Mouse (Mus musculus) cortical plate, adult 2 months (tissue): ENCODE results near the gene Bsnd.

Experiments
- CTCF ChIP-seq: fragments of 200-500 bp; IDR thresholded peaks from 2 replicates; pipeline ENCODE4 v1.5.1; 2011; ENCODE audit warnings: mild to moderate bottlenecking, control low read depth, low read length; ENCODE audit not compliant: insufficient read depth; ENCODE audit errors: extremely low read depth
- POLR2A ChIP-seq: fragments of 200-500 bp; IDR thresholded peaks from 2 replicates; pipeline ENCODE4 v1.6.1; 2011; ENCODE audit warnings: mild to moderate bottlenecking, low read length, control low read depth; ENCODE audit not compliant: insufficient read depth; ENCODE audit errors: extremely low read depth

GRCm38 (mm10) chr4:106470921-106471320 lies 21.2 kb downstream of the Bsnd start:
- no peak for TF ChIP-seq POLR2A
- TF ChIP-seq CTCF: no peak
